Comparison of ENCODE assay signal across 9 mouse cellular contexts in genomic region chr2:130491587-130491986, GRCm38 (mm10). TPM values are rescaled to one million over a fixed set of nuclear protein-coding genes. Genes with fewer than 3 reads are reported as not detected.
DNase-seq lines count a peak whose midpoint lies in the region; ATAC-seq and TF ChIP-seq lines count a peak whose summit lies in the region.
"Had no signal": no experiment of that assay in that cellular context is flagged by ENCODE, and none has a peak within 500 bp of the region (broad histone marks: within the 10 kb centered on the region; RNA-seq: fewer than 3 reads in every experiment).

No protein-coding gene starts in this region.

- peaks cover 0 to 22% of the 10 kb centered on the region in 2 experiments for H3K36me3 ChIP-seq in CH12.LX (replicated peaks in 1 of 2; ENCODE audit: control insufficient read depth in 1 of 2, insufficient read depth in 1 of 2, low read length in 1 of 2)
- H3K36me3 ChIP-seq in midbrain, embryonic 15.5 days (replicated peaks) = no peaks in the 10 kb centered on the region

- dilution Hi-C loops in CH12.LX (cut with MboI; ENCODE audit: extremely low pct_ligation_motif_present, extremely low pct_unique_long_range_greater_than_20kb, low sequenced_read_pairs) = no loop called here

- TF ChIP-seq CTCF in CH12.LX (conservative IDR thresholded peaks at IDR 0.05 in 1 of 2, IDR thresholded peaks at IDR 0.05 in 1 of 2; ENCODE audit: low read depth in 2 of 2, low read length in 2 of 2) = no peak
- no peak for TF ChIP-seq CTCF in bone marrow macrophage, adult 2 months (IDR thresholded peaks at IDR 0.05; ENCODE audit: low read depth, low read length)

- H3K9me3 ChIP-seq in CH12.LX (replicated peaks; ENCODE audit: low read length) = peaks cover 12% of the 10 kb centered on the region
- no peaks in the 10 kb centered on the region for H3K9me3 ChIP-seq in midbrain, embryonic 15.5 days

- in situ Hi-C loops in CH12.LX (cut with MboI; ENCODE audit: low pct_ligation_motif_present, low pct_unique_long_range_greater_than_20kb, low sequenced_read_pairs) = no loop called here

- H3K4me3 ChIP-seq in CH12.LX (replicated peaks in 1 of 3; ENCODE audit: low read depth in 2 of 3, low read length in 2 of 3, poor library complexity in 1 of 3) = no peak overlapping the region
- no peak overlapping the region for H3K4me3 ChIP-seq in bone marrow macrophage, adult 2 months (ENCODE audit: insufficient read depth, low read length)
- H3K4me3 ChIP-seq in midbrain, embryonic 15.5 days = no peak overlapping the region

- TF ChIP-seq RAD21 in CH12.LX (IDR thresholded peaks at IDR 0.05; ENCODE audit: low read depth, low read length) = no peak

- WGBS in midbrain, embryonic 15.5 days = 4% methylated on average over 7 of the region's 7 CpGs

- TF ChIP-seq POLR2A in CH12.LX (IDR thresholded peaks at IDR 0.05; ENCODE audit: low read depth, low read length) = no peak
- TF ChIP-seq POLR2A in bone marrow macrophage, adult 2 months (IDR thresholded peaks at IDR 0.05; ENCODE audit: borderline replicate concordance, low read depth, low read length) = no peak

- H3K79me2 ChIP-seq in CH12.LX (replicated peaks; ENCODE audit: control insufficient read depth, extremely low read depth, insufficient read depth, poor library complexity, severe bottlenecking) = no peaks in the 10 kb centered on the region; the same call in none of the 2 replicates

- peak; percentile 14 for DNase-seq in CH12.LX (ENCODE audit: extremely low read depth)
- peak; percentile 41 for DNase-seq in forelimb bud, embryonic 11.5 days (ENCODE audit: low read depth, low spot score)
- peak; percentile 37 for DNase-seq in heart, postnatal 36 days
- DNase-seq in left cerebral cortex, adult 8-10 months (ENCODE audit: low spot score in 2 of 2) = peak; percentile 40 to 70
- no peak for DNase-seq in ovary, postnatal 14 days (ENCODE audit: low spot score)

- no peak for TF ChIP-seq EP300 in CH12.LX (IDR thresholded peaks at IDR 0.05; ENCODE audit: low read length)

- H3K4me1 ChIP-seq in CH12.LX (ENCODE audit: control insufficient read depth in 1 of 2, insufficient read depth in 2 of 2) = peaks cover 0 to 23% of the 10 kb centered on the region in 2 experiments; a peak in 2 of 4 replicates
- peaks cover 61% of the 10 kb centered on the region for H3K4me1 ChIP-seq in bone marrow macrophage, adult 2 months (ENCODE audit: control insufficient read depth, insufficient read depth, low read length)
- peaks cover 13% of the 10 kb centered on the region; the same call in 1 of the 2 replicates for H3K4me1 ChIP-seq in midbrain, embryonic 15.5 days

- no peak overlapping the region for H3K9ac ChIP-seq in CH12.LX (ENCODE audit: insufficient read depth, low read depth)
- no peak overlapping the region for H3K9ac ChIP-seq in midbrain, embryonic 15.5 days
- H3K9ac ChIP-seq: liver, embryonic 14.5 days had no signal

- H3K27me3 ChIP-seq in CH12.LX (replicated peaks) = no peaks in the 10 kb centered on the region
- H3K27me3 ChIP-seq in midbrain, embryonic 15.5 days (replicated peaks) = no peaks in the 10 kb centered on the region

- H3K27ac ChIP-seq in CH12.LX (ENCODE audit: insufficient read depth, low read depth) = no peak overlapping the region
- H3K27ac ChIP-seq in bone marrow macrophage, adult 2 months (ENCODE audit: insufficient read depth, low read depth, low read length) = peak overlapping the region; percentile 97
- H3K27ac ChIP-seq in midbrain, embryonic 15.5 days = peak overlapping the region; percentile 66
- H3K27ac ChIP-seq: liver, embryonic 14.5 days had no signal

- no peak overlapping the region for H3K4me2 ChIP-seq in CH12.LX (ENCODE audit: insufficient read depth, low read depth, poor library complexity, severe bottlenecking)
- no peak overlapping the region for H3K4me2 ChIP-seq in midbrain, embryonic 15.5 days

- intact Hi-C loops in heart, postnatal 36 days (cut with DNase I) = no loop called here

- peak; percentile 47 for ATAC-seq in midbrain, embryonic 15.5 days (replicated peaks)
- no peak for ATAC-seq in monocyte, adult 5-6 weeks (replicated peaks; ENCODE audit: insufficient number of reproducible peaks, low FRiP score, low TSS enrichment, poor library complexity, severe bottlenecking)

TF ChIP-seq in CH12.LX, 34 proteins besides CTCF, POLR2A, EP300 and RAD21:
- TF ChIP-seq MXI1 (IDR thresholded peaks at IDR 0.05; ENCODE audit: low read depth, low read length) = no peak
- TF ChIP-seq MAX (IDR thresholded peaks at IDR 0.05; ENCODE audit: low read length) = no peak
- no peak for TF ChIP-seq HCFC1 (IDR thresholded peaks at IDR 0.05; ENCODE audit: low read depth, low read length)
- no peak for TF ChIP-seq RCOR1 (conservative IDR thresholded peaks at IDR 0.05; ENCODE audit: low read depth, low read length)
- TF ChIP-seq UBTF (IDR thresholded peaks at IDR 0.05; ENCODE audit: low read depth, low read length) = no peak
- TF ChIP-seq NRF1 (IDR thresholded peaks at IDR 0.05; ENCODE audit: low read depth, low read length) = no peak
- no peak for TF ChIP-seq ZKSCAN1 (IDR thresholded peaks at IDR 0.05; ENCODE audit: borderline replicate concordance, low read depth, low read length)
- TF ChIP-seq MYC (IDR thresholded peaks at IDR 0.05; ENCODE audit: low read depth, low read length) = no peak
- TF ChIP-seq USF2 (conservative IDR thresholded peaks at IDR 0.05; ENCODE audit: low read depth, low read length) = no peak
- no peak for TF ChIP-seq CHD1 (IDR thresholded peaks at IDR 0.05; ENCODE audit: low read depth, low read length)
- TF ChIP-seq USF1 (IDR thresholded peaks at IDR 0.05; ENCODE audit: low read depth, low read length) = no peak
- TF ChIP-seq JUND (conservative IDR thresholded peaks at IDR 0.05; ENCODE audit: low read depth, low read length) = no peak
- TF ChIP-seq TCF12 (IDR thresholded peaks at IDR 0.05; ENCODE audit: low read depth, low read length) = no peak
- no peak for TF ChIP-seq SMC3 (IDR thresholded peaks at IDR 0.05; ENCODE audit: low read depth, low read length)
- TF ChIP-seq KAT2A (IDR thresholded peaks at IDR 0.05; ENCODE audit: insufficient replicate concordance, low read length) = no peak
- no peak for TF ChIP-seq MAFK (IDR thresholded peaks at IDR 0.05; ENCODE audit: insufficient replicate concordance, low read length)
- no peak for TF ChIP-seq MAZ (IDR thresholded peaks at IDR 0.05; ENCODE audit: low read depth, low read length)

RNA-seq across cellular contexts. Expression of gene Ptpra, which starts 41.5 kb away (rescaled TPM):
- 36.0 and 38.5 TPM in 2 replicates for total RNA-seq in CH12.LX (2012; rRNA removed)
- total RNA-seq in CH12.LX (2014; rRNA removed) = 38.5 and 40.4 TPM in 2 replicates
- polyA plus RNA-seq in CH12.LX (2012; ENCODE audit: insufficient read length, low read depth) = 67.5 and 73.3 TPM in 2 replicates
- polyA plus RNA-seq in bone marrow macrophage, adult 2 months (2012; ENCODE audit: insufficient read depth, insufficient read length, missing spikeins) = 195 and 229 TPM in 2 replicates
- 10 to 100 TPM; 48.6 to 49.0 TPM for total RNA-seq in heart, postnatal 36 days (2021)
- total RNA-seq in left cerebral cortex, adult 8-10 months (2022) = 100 to 1,000 TPM; 217 to 237 (median 225) TPM
- polyA plus RNA-seq in midbrain, embryonic 15.5 days (2015; fragmentation: Nextera tagmentation; extraction: Ambion mirVana) = 136 and 142 TPM in 2 replicates
- 103 to 177 TPM (median 151 TPM) in 3 replicates for total RNA-seq in monocyte, adult 5-6 weeks (2017)
